Mouse (Mus musculus) lung, postnatal 14 days (tissue): Measurements from ENCODE around the gene Olfr434.
"Not testable (repeated sequence)": the region's sequence is repeated elsewhere in the genome, so short reads cannot be mapped to it uniquely, and the experiment has no call there.

Experiments
- DNase-seq: peaks from one replicate; pipeline ENCODE4 v3.0.0; 2021

Olfr434 gene

GRCm38 (mm10) chr6:43212873-43213272 is at the start of gene Olfr434:
Gene Olfr434 (plus strand): TSS chr6:43213021.
- DNase-seq = not testable (repeated sequence)

GRCm38 (mm10) chr6:43167246-43167645 is 45.6 kb upstream of the Olfr434 start:
- DNase-seq = no peak

GRCm38 (mm10) chr6:43171840-43172239 is 41.0 kb upstream of the Olfr434 start, which contains the start of gene Olfr13:
Gene Olfr13 (plus strand): TSS chr6:43172140.
- DNase-seq = no peak

DNA sequence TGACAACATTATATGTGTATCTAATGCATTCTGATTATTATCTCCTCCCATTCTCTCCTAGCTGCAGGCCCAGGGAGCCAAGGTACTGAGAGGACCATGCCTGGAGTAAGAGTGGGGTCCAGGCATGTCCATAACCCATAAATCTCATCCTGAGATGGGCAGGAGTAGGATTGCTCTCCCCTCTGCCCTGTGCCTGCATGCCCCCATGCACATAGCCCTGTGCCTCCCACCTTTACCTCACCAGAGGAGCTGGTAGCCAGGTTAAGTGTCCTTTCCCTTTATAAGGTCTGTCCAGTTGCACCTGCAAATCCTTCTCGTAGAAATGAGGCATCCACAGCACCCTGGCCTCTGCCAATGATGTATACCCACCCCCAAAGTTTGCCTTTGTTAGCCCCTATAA is 34.7 kb upstream of the Olfr434 start:
- DNase-seq = no peak

DNA sequence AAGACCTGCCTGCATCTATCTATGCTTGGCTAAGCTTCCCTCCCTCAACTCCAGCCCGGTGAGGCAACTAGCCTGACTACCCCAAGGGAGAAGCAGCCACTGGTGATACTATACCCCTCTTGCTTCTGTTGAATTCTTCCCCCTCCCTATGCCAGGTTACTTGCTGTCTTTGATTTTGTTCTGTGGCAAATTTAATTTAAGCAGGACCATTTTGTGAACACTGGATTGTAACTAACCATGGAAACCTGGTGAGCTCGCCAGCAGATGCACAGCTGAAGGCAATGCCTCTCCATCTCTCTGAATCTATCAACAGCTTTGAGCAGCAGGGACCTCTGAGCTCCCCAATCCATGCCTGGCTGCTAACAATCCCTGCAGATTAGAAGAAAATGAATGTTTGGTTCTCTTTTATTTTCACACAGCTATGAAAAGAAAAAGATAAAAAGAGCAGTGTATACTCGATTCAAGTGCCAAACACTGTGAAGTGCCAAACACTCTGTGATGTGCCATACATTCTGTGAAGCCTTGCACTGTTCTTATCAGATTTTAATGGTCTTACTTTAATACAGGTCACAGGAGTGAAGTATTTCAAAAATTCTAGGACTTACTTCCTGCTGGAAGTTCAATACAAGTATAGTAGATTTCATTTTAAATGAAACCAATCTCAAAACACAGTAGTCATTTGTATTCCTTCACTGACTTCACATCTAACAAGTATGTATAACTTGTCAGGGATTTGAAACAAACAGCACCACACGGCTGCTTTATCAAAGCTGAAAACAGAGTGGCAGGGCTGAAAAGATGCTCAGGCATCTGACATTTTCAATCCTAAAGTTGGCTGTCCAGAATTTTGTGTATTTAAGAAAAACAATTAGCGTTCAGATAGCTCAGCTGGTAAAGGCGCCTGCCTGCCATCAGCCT is 34.0 kb upstream of the Olfr434 start:
- no peak for DNase-seq

DNA sequence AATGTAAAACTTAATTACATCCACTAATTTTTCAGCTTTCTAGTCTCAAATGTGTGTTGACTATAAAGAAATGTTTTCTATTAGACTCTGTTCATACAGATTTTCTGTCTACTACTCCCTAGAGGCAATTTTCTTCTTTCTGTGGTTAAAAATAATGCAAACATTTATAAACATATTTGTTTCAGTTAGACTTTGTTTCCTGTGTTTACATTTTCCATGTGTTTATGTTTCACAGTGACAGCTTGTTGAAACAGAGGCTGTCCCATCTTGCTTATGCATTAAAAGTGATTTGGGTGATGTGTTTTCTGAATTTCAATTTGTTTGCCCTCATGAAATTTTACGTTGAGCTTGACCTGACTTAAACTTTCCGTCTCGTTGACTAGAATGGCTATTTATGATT is 21.8 kb upstream of the Olfr434 start:
- DNase-seq = no peak

- no peak for DNase-seq
Measured at GRCm38 (mm10) chr6:43196781-43197180, 16.0 kb upstream of the Olfr434 start, which contains the start of gene Olfr435. Gene Olfr435 (plus strand): TSS chr6:43197146.

- no peak for DNase-seq
Measured at GRCm38 (mm10) chr6:43198094-43198493, 14.7 kb upstream of the Olfr434 start.

DNA sequence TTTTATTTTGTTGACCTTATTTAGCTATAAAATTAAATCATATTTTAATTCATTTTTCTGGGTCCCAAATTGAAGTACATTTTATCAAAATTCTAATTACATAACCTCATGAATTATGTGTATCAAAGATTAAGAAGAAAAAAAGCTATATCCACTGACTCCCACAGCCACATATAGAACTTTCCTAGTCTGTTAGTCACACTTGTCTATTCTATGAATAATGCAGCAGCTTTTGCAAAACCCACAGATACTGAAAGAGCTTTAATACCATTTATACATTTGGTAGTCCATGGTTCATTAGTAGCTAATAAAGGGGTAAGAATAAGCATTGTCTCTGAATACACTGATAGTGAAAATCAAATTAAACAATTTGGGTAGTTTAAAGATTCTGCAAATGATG is 10.0 kb upstream of the Olfr434 start:
- DNase-seq = no peak

DNA sequence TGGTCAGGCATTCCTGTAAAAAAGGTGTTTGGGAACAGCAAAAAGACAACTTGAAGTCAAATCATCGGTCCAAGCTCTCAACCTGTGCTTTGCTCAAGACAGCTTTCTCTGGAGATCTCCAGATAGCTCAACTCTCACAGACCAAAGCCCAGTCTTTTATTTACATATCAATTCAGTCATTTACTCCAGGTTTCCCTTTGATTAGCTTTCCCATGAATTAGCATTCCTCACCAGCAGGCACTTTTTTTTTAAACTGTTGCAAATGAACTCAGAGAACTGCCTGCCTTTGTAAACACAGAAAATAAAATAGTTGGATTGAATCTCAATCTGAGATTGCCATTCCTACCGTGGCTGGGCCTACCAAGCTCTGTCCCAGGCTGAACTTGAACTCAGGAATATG is 7.5 kb upstream of the Olfr434 start:
- no peak for DNase-seq

GRCm38 (mm10) chr6:43231255-43231654 is 18.4 kb downstream of the Olfr434 start, which contains the start of gene Olfr47:
Gene Olfr47 (plus strand): TSS chr6:43231529.
- DNase-seq = not testable (repeated sequence)

GRCm38 (mm10) chr6:43242061-43242460 is 29.2 kb downstream of the Olfr434 start:
- peak; percentile 21 for DNase-seq

GRCm38 (mm10) chr6:43247396-43247795 is 34.6 kb downstream of the Olfr434 start:
- DNase-seq = no peak

DNA sequence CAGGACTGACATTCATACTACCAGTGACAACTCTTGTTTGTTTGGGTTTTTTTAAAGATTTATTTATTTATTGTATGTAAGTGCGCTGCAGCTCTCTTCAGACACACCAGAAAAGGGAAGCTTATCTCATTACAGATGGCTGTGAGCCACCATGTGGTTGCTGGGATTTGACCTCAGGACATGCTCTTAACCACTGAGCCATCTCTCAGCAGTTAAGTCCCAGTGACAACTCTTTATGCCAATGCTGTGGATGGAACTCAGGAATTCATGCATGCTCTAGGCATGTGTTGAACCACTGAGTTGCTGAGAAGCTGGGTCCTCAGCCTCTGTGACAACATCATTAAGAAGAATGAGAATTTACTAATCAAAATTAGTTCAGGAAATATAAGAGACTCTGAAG is 40.2 kb downstream of the Olfr434 start:
- no peak for DNase-seq

GRCm38 (mm10) chr6:43254193-43254926 is 41.5 kb downstream of the Olfr434 start:
- no peak for DNase-seq

DNA sequence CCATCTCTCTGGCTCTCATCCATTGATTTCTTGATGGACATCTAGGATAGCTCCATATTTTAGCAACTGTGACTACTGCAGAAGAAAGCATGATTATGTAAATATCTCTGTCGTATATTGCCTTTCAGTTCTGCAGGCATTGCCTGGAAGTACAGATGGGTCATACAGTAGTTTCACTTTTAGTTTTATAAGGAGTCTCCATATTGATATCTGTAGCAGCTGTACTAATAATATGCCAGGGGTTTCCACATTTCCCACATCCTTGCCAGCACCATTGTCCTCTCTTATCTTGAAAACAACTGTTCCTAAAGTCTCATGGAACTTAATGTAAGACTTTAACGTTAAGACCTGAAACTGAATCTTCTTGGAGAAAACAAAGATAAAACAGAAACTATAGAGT is 47.9 kb downstream of the Olfr434 start:
- no peak for DNase-seq

DNA sequence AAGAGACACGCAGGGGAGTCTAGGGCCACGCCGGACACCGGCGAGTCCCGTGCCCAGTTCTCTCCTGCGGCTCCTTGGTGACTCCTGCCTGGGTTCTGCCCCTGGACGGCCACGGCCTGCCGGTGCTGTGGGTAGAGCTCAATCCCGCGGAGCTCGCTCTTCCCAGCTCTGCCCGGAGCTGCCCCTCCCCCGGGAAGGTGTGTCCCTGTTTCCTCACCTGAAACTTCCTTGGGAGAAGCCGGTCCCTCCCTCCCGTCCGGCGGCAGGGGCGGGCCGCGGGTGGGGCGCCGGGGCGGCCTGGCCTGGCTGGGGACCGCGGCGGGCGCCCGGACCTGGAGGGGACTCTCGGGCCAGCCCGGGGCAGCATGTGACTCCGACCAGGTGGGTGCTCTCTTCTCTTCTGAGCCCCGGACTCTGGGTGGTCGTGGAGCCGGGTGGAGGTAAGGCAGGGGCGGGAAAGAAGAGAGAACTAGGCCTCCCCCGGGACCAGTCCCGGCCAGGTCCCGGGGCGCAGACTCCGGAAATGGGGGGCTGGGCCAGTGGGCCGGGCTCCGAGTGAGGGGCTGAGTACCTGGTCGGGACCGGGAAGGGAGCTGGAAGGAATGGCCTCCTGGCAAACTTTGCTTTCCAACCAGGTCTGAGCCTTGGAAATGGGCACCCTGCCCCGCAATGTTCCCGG is 52.7 kb downstream of the Olfr434 start, which contains the start of gene Arhgef5:
Gene Arhgef5 (plus strand): TSS at position 220 of the 679 bp plus-strand sequence.
- DNase-seq = peak; percentile 75

DNA sequence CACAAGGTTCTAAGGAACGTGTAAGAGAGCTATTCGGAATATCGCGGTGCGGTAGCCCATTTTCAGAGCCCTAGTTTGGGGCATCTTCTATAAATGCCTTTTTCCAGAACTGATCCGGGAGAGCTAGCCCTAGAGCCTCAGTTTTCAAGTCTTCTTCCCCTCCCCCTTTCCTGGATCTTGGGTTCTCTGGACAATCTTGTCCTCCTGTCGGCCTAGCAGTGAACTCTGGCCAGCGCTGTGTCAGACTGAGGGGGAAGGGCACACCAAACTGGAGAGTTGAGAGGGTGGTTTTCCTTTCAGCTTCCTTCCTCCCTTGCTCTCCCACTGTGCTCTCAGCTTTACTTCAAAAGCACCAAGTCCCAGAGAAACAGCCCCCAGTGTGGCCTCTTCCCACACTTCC is 53.5 kb downstream of the Olfr434 start:
- peak; percentile 58 for DNase-seq
